Mouse (Mus musculus) ES-Bruce4 (cell line): ENCODE measurements around the gene Prmt7.

ENCODE experiments used
- CTCF ChIP-seq: IDR thresholded peaks from one replicate; pipeline ENCODE4 v1.8.1; 2011; ENCODE audit warnings: low read depth, low read length
- EP300 ChIP-seq: IDR thresholded peaks from 2 replicates; pipeline ENCODE4 v1.6.1; 2011; ENCODE audit warnings: low read depth, low read length; ENCODE audit not compliant: insufficient read depth
- POLR2A ChIP-seq: IDR thresholded peaks from one replicate; pipeline ENCODE4 v1.8.1; 2011; ENCODE audit warnings: low read length; ENCODE audit not compliant: insufficient read depth

- TF ChIP-seq POLR2A: no peak
- no peak for TF ChIP-seq EP300
- no peak for TF ChIP-seq CTCF
These were observed 69.4 kb downstream of the Prmt7 start for GRCm38 (mm10) chr8:106280154-106280553.
